Mouse (Mus musculus) lung, postnatal 0 days (tissue): ENCODE measurements around the gene Tmem151a.

Experiments
- CTCF ChIP-seq: IDR thresholded peaks from 2 replicates; pipeline ENCODE4 v1.5.1; 2016; ENCODE audit warnings: antibody characterized with exemption, mild to moderate bottlenecking
- EP300 ChIP-seq: IDR thresholded peaks from 2 replicates; pipeline ENCODE4 v1.6.1; 2016; ENCODE audit warnings: antibody characterized with exemption, mild to moderate bottlenecking, control low read depth

GRCm38 (mm10) chr19:5131237-5131636 is 45.9 kb upstream of the Tmem151a start:
- no peak for TF ChIP-seq CTCF
- no peak for TF ChIP-seq EP300
